Mouse (Mus musculus): Measurements from ENCODE around the gene Dhrs7c.
A peak's percentile ranks its signal among the peaks of the same experiment; 100 is the strongest.

The Dhrs7c gene

DNA sequence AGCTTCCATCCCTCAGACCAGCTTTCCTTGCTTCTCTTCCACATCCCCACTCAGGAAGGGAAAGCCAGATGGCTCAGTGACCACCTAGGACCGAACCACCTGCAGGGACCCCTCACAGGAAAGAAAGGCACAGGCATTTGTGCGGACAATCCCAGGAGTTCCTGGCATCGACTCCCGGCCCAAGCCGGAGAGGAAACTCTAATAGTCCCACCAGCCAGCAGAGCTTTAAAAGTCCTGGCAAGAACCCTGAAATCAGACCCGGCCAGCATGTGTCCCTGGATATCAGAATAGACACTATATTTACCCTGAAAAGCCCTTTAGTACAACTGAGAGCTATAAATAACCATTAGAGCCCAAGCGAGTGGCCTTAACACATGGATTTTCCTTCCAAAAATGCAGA, at the start of gene Dhrs7c:
Gene Dhrs7c, plus strand, starts transcription at position 257 of the 400 bp plus-strand sequence.
- DNase-seq (ENCODE audit: low spot score): no peak

DNA sequence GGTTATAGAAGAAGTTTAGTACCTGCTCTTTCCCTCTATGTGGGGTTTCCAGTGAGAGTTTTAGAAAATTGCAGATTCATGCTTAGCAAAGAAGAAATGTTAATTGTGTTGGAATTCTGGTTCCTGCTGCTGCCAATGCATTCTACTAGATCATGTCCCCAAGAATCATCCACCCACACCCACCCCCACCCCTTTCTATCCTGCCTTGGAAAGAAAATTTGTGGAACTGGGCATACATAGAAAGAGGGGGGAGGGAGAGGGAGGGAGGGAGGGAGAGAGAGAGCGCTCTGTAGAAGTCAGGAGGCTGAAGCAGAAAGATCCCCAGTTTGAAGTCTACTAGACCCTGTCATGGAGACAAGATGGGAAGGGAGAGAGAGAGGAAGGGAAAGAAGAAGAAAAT, 41.7 kb upstream of the Dhrs7c start:
- DNase-seq (ENCODE audit: low spot score): no peak

DNA sequence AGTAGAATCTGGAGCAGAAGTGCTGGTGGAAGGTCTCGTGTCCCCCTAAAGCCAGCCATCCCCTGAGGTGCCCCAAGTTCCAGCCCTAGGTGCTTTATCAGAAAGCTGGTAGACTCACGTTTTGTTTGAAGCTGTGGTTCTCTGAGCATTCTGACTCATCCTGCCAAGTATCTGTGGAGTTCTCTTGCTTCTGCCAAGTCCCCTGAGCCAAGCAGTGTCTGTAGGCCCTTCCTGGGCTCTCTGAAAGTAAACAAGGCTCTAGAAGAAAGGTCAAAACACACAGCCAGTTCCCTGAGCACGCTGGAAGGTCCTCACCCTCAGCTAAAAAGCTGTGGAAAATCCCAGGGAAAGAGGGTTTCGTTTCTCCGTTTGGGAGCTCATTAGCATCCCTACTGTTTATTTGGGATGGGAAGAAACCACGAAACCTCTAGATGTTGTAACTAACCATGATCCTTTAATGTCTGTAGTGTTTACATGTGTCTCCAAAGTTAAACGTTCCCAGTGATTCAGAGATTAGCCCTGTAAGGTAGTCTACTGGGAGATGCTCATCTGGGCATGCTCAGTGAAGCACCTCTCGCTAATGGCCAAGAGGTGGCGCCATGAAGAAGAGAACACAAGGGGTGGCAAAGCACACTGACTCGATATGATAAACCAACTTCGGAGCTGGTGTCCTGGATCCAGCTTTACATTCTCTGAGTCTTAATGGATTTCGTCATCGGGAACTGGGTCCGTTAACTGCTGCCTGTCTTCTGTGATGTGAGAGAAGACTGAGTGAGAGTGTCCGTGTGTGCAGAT, 40.4 kb upstream of the Dhrs7c start:
- no peak for DNase-seq (ENCODE audit: low spot score)

DNA sequence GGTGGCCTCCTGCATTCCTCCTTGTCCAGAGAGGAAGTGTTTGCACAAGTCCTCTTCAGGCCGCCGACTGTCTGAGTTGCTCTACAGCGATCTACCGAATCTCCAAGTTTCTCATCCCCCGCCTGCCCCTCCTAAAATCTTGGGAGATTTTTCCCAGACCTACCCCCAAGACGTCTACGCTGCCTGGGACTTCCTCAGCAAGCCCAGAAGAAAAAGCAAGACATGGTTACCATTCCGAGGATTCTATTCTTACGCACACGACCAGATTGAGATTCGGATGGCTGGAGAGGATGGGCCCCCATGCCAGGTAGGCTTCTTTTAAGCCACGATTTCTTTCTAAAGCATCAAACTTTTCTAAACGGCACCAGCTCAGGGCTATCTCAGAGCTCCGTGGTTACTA, 26.9 kb upstream of the Dhrs7c start, which contains the start of gene Glp2r:
Gene Glp2r, minus strand, starts transcription at position 101 of the 400 bp plus-strand sequence.
- no peak for DNase-seq (ENCODE audit: low spot score)

DNA sequence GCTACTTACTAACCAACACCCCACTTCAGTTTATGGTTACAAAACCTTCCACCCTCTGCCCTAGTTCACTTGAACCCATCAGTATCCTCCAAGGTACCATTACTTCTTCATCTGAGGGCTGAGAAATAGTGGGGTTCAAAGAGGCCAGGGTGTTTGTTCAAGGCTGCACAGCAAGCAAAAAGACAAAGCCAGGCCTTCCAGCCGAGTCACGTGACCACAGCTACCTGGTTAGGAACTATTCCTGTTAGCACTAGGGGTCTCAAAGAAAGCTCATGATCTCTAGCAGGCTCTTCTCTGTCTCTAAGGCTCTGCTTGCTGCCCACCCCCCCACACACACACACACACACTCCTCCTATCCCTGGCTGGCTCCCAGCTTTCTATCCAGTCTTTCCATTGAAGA, 26.3 kb upstream of the Dhrs7c start:
- DNase-seq (ENCODE audit: low spot score): no peak

DNA sequence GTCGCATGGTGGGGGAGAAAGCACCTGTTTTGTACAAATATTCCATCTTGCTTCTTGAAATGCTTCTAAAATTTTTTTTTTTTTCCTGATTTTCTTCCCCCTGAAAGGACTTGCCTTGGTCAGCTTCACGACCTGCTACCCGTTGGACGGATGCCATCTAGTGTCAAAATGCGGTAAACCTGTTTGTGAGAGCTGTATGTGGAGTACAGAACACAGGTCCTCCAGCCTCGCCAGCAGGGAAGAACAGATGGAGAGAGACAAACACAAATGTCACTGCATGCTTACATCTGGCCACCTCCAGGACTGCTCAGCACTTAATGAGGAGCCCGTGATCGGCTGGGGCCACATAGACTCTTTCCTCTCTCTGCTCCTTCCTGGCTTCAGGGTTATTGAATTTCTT, 25.4 kb upstream of the Dhrs7c start:
- peak; percentile 81 for DNase-seq (ENCODE audit: low spot score)

DNA sequence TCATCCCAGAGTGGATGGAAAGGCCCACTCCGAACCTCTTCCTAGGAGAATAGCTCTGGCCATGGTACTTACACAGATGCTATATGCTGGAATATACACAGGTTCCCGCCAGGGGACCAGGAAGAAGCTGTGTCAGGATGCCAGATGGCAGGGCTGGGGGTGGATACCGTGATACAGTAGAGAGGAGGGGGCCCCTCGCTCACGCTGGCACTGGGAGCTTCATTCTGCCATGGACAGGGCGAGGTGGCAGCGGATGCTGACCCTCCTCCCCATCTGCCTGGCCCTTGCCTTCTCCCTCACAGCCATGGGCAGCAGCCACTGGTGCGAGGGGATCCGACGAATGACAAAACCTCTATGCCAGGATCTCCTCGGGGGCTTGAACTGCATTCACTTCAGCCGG, 23.6 kb upstream of the Dhrs7c start, which contains the start of gene Gsg1l2:
Gene Gsg1l2, plus strand, starts transcription at position 230 of the 400 bp plus-strand sequence.
- DNase-seq (ENCODE audit: low spot score): no peak

DNA sequence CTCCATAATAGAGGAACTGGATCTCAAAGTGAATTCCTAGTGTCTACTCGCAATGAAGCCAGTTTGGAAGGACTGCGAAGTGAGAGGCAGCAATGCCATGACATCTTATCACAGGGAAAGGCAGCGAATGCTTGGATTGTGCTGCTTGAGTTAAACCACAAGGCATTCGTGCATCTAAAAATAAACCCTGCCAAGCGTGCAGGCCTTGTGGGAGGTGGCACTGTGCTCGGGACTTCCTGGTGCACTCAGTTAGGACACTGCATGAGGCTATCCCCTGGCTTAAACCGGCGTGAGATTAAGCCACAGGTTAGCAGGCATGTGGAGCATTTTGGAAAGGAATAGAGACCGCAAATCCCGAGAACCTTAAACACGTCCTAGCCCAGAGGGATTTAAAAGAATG, 7.8 kb upstream of the Dhrs7c start:
- DNase-seq (ENCODE audit: low spot score): no peak

DNA sequence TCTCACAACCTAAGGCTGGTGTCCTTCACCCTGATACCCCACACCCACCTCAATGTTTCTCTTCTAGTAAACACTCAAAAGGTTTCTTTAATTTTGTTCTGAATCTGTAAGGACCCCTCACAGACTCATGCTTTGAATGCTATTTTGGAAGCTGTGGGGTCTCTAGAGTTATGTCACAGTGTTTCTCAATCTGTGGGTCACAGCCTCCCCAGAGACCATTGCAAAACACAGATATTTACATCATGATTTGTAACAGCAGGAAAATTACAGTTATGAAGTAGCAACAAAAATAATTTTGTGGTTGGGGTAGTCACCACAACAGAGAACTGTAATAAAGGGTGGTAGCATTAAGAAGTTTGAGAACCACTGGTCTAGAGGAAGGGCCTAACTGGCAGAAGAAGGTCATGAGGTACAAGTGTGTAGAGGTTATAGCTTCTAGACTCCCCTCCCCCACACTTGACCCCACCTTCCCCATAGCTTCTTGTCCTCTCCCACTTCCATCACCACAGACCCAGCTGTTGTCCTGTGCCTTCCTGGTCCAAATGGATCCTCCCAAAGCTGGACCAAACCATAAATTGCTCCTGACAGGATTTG, 2.2 kb downstream of the Dhrs7c start:
- DNase-seq (ENCODE audit: low spot score): no peak

DNA sequence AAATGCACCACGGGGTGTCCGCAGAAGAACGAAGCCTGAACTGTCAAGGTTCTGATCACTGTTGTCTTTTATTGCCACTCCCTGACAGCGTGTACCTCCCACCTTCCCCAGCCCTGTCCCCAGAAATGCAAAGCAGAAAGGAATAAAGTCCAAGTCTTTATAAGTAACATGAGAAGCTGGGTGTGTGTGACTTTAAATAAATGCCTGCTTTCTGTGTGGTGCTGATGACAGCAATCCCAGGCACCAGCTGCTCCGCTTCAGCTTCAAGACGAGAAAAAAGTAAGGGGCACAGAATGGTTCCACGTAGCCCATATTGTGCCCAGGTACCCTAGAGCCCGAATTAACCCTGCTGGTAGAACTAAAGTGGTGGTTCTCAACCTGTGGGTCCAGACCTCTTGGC, 3.2 kb downstream of the Dhrs7c start:
- no peak for DNase-seq (ENCODE audit: low spot score)

DNA sequence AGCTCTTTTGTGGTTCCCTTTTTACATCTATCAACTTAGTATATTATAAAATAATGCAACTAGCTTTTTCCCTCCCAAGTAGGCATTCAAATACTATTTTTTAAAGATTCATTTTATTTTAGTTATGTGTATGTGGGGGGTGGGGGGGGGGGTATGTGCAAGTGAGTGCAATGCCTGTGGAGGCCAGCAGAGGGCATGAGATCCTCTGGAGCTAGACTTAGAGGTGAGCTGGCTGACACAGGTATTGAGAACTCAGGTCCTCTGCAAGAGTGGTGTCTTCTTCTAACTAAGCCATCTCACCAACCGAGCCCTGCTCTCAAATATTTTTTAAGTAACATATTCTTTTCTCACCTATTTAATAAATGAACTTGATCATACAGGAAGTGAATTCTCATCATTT, 7.6 kb downstream of the Dhrs7c start:
- no peak for DNase-seq (ENCODE audit: low spot score)

DNA sequence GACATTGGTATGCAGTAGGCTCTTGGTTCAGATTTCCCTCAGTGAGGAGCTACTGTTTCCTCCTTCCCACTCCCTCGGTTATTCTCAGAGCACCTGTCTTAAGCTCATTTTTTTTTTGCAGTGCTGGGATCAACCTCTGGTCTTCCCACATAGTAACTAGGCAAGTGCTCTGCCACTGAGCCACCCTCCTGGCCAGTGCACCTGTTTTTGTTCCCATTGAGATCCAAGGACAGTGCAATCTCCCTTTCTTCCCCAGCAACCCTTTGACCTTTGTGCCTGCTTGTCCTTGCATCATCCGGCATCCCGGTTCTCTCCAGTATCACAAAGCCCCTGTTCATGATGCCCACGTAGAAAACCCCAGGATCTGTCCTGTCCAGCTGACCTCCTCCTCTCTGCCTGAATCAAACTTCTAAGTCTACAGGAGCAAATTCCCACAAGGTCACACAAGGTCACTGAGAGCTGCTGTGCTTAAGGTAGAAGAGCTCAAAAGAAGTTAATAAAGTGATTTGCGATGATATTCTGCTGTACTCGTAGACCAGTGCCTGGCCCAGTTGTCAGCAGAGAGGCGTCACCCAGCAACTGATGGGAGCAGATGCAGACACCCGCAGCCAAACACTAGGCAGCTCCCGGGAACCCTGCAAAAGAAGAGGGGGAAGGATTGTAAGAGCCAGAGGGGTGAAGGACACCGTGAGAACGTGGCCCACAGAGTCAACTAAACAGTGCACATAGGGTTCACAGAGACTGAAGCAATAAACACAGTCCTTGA, 9.0 kb downstream of the Dhrs7c start:
- DNase-seq (ENCODE audit: low spot score): no peak

DNA sequence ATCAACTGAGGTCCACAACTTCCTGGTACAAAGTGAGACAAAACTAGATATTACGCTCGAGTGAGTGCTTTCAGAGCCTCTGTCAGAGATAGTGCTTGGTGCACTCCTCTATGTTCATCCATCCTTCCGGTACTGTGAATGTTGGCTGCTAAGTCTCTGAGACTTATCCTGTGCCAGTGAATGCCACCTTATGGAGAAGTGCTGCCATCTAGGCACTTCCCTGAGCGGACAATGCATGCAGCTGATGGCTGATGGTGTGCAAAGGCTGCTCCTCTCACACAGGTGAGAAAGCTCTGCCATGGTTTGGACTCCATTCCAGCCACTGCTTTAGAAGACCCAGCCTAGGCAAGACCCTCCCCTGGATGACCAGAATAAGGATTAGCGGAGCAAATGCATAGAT, 10.1 kb downstream of the Dhrs7c start:
- no peak for DNase-seq (ENCODE audit: low spot score)

DNA sequence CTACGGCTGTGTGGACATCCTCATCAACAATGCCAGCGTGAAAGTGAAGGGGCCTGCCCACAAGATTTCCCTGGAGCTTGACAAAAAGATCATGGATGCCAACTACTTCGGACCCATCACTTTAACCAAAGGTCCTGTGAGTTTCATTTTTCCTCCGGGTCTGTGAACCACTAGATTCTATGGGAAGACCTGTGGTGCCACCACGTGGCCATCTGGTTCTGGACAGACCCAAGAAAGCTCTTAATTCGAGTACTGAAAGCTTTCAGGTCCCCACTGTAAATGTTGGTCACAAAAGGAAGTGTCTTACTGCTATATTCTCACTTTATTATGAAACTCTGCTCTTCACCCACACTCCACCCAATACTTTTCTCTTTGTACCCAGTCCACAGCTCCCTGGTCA, 13.5 kb downstream of the Dhrs7c start:
- DNase-seq (ENCODE audit: low spot score): no peak

DNA sequence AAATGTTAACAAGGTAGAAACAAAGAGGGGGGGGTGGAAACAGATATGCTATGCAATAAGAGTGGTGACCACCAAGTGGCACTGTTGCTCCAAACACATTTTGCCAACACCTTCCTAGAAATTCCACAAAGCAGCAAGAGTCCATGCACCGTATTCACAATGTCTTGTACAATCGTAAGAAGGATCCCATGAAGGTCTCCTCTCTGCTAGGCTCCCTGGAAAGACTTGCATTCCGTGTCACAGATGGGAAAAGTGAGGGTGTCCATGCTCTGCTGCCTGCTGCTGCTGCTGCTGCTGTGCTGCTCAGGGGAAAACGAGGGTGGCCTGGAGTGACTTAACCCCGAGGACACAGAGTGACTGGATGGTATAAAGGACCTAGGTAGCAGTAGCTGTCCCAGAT, 21.6 kb downstream of the Dhrs7c start:
- DNase-seq (ENCODE audit: low spot score): peak; percentile 74

DNA sequence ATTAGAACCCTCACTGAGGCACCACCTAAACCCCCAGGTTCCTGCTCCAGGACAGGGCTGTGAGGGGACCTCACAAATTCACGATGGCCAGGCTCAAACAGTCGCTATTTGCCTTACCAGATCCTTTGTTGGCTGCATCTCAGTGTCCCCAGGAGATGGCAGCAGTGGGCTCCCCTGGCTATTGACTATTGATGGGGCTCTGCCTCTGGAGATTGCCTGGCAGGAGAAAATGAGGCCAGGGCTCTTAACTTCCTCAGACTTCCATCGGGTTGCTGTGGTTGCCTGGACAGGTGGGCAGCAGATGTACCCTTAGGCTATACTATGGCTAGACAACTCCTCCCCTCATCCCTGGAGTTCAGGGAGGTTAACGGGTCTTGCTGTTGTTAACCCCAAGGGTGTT, 22.2 kb downstream of the Dhrs7c start:
- DNase-seq (ENCODE audit: low spot score): peak; percentile 83

DNA sequence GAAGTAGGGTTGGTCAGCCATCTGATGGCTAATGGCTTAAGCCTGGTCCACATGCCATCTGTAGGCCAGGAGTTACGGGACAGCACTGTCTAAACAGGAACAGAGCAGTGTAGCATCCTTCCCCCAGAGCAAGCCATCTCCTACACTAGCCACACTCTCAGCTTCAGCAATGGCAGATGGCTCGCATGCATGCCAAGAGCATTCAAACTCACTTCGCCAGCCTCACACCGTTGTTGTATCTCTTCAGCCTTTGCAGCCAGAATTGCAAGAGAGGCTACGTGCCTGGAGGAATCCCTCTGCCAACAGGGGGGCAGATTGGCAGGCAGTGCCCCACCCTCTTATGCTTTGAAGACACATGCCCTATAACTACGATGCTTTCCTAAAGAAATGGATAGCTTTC, 23.6 kb downstream of the Dhrs7c start:
- DNase-seq (ENCODE audit: low spot score): no peak

DNA sequence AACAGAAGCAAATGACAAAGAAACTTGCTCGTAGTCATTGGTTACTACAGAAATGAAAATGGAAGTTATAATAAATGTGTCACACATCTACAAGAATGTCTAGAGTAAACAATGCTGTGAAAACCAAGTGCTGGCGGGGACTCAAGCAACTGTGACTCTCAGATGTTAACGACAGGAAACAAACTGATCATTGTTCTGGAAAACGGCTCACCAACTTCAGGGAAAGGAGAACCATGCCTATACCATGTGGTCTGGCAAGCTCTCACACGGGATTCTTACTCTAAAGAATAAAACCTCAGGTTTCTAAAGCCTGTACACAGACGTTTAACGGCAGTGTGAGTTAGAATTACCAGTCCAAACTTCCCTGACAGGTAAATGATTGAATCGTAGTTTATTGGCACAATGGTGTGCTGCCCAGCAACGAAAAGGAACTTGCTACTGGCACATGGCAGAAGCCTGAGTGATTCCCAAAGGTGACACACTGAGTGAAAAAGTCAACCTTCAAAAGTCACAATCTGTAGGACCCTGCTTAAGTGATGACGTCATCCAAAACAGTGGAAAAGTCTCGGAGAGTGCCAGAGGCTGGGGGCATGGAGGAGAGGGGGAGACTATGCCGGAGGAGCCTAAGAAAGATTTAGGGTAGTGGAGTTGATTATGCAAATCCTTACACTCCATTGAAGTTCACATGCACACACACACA, 30.5 kb downstream of the Dhrs7c start:
- peak; percentile 10 for DNase-seq (ENCODE audit: low spot score)

DNA sequence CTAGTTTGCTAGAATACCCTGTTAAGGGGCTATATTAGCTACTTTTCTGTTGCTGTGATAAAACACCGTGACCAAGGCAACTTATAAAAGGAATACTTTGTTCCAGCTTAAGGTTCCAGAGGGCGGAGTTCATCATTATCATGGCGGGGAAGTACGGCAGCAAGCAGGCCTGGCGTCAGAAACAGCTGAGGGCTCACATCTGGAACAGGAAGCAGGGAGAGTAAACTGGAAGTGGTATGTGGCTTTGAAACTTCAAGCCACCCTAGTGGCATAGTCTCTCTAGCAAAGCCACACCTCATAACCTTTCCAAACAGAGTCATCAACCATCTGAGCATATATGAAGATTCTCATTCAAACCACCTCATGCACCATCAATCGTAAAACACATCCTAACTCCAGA, 31.5 kb downstream of the Dhrs7c start:
- no peak for DNase-seq (ENCODE audit: low spot score)

DNA sequence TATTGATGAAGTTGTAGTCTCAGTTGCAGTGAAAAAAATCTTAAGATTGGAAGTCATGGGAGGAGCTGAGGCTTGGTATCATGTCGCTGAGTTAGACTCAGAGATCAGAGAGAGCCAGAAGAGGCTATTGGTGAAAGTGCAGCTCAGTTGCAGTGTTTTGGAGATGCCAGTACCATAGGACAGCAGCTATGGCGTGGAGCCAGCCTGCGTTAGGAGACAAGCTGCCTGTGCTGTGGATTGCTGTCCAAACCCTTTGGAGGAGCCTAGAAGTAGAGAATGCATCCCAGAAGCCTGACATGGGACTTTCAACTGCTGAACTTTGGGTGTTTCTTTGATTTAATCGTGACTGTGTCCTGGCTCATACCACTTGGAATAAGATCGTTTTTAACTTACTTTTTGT, 33.8 kb downstream of the Dhrs7c start:
- no peak for DNase-seq (ENCODE audit: low spot score)

DNA sequence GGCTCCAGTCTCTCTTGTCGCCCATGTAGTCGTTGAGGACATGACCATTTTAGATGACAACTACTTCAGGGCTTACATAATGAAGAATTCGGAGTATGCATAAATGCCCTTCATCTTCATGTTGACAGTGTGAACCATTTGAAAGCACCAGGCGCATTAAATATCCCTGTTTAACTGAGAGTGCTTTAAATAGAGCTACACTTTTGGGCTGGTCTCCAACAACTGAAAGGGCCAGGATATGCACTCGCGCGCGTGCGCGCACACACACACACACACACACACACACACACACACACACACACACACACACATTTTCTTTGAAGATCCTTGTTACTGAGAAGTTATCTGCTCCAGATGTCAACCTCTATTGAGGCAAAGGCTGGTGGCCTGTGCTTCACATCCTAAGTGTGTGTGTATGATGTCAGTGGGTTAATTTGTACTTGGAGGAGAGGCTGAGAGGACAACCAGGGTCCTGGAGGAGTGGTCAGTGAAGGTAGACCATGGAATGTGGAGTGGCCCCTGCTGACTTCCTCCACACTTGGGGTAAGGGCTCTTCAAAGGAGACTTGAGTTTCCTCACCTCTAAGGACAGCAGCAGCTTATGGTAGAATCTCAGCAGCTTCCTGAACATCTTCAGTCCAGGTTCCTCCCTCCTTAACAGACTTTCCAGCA, 37.6 kb downstream of the Dhrs7c start:
- no peak for DNase-seq (ENCODE audit: low spot score)

DNA sequence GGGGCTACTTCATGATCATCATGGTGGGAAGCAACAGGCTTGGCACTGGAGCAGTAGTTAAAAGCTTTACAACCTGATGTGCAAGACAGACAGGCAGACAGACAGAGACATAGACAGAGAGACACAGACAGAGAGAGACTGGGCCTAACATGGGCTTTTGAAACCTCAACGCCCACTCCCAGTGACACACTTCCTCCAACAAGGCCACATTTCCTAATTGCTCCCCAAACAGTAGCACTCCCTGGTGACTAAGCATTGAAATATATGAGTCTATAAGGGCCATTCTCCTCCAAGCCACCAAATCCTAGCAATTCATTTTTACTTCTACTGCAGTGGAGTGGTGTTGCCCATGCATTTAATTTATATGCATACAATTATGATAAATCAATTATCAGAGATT, 41.8 kb downstream of the Dhrs7c start:
- DNase-seq (ENCODE audit: low spot score): no peak
